Mouse (Mus musculus) heart, postnatal 36 days (tissue): ENCODE measurements around the gene Fbxw7. TPM values are rescaled to one million over a fixed set of nuclear protein-coding genes. Genes with fewer than 3 reads are reported as not detected.

ENCODE experiments used
- DNase-seq, 2 experiments: peaks; one replicate each; pipeline ENCODE4 v3.0.0; 2021 to 2022
- intact Hi-C: fragments of 180-260 bp; cut with DNase I; formaldehyde crosslinking; loops from one replicate; pipeline ENCODE4 v1.15.1; 2025
- total RNA-seq, 2 experiments: library from RNA; stranded (reverse); gene quantifications; 2 replicates each; pipeline ENCODE4 v1.2.3; 2021

Fbxw7 gene
- total RNA-seq, 2 experiments from 2014 or later: 35.3 to 45.3 TPM

- no peak for DNase-seq
- intact Hi-C loops: no loop called here
These were observed 61.1 kb downstream of the Fbxw7 start for GRCm38 (mm10) chr3:84876211-84876610.

- DNase-seq: peak; percentile 23 to 28
- intact Hi-C loops: no loop called here
These were observed 68.9 kb downstream of the Fbxw7 start for GRCm38 (mm10) chr3:84883817-84884483.

- intact Hi-C loops: loop anchor here (5.0 kb wide), 3 partner anchors 47 to 272 kb away; no protein-coding TSS in a partner anchor
- no peak for DNase-seq
These were observed 74.6 kb downstream of the Fbxw7 start for GRCm38 (mm10) chr3:84889648-84890047.

GRCm38 (mm10) chr3:84890983-84891382 lies 75.9 kb downstream of the Fbxw7 start:
- intact Hi-C loops: loop anchor here (5.0 kb wide), 1 partner anchor 274 kb away; no protein-coding TSS in a partner anchor
- peak in 1 of 2 experiments; percentile 16 for DNase-seq

GRCm38 (mm10) chr3:84897952-84898351 lies 82.9 kb downstream of the Fbxw7 start:
- intact Hi-C loops: no loop called here
- DNase-seq: no peak

- peak in 1 of 2 experiments; percentile 16 for DNase-seq
- intact Hi-C loops: loop anchor here (2.0 to 10.0 kb wide), 3 partner anchors 214 to 562 kb away; no protein-coding TSS in a partner anchor
These were observed 91.5 kb downstream of the Fbxw7 start for GRCm38 (mm10) chr3:84906528-84906927.

GRCm38 (mm10) chr3:84914284-84914683 lies 99.2 kb downstream of the Fbxw7 start:
- no peak for DNase-seq
- intact Hi-C loops: loop anchor here (5.0 kb wide), 1 partner anchor 1213 kb away; no protein-coding TSS in a partner anchor

DNA sequence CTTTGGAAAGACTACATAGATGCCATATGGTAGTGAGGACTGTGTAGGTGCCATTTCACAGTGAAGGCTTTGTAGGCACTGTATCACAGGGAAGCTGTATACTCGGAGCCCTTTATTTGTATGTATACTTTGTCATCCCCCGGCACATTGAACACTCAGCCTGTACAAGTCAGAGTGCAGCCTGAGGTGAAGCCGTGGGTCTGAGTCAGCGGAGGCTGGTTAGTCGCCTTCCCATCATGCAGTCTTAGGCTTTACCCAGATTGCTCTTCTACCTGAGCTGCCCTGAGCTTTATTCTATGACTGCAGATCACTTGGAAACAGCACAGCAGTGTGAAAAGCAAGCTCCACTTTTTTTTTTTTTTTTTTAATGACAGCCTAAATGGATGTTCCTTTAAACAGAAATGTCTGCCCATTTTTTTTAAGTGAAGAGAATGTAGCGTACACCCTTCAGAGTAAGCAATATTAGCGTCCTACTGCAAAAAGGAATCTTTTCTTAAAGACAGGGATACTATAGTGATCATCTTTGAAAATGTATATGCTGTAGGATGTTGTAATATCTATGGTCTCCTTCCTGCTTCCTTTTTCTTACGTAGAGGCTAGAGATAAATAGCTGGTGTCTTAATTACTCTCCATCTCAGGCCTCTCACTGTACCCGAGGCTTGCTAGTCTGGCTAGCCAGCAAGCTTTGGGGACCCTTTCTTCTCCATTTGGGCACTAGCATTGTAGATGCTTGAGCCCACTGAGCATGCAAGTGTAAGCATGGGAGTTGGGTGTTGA lies 103.0 kb downstream of the Fbxw7 start:
- no peak for DNase-seq
- intact Hi-C loops: no loop called here

- intact Hi-C loops: loop anchor here (5.0 kb wide), 2 partner anchors 360 to 1000 kb away; no protein-coding TSS in a partner anchor
- DNase-seq: peak in 1 of 2 experiments; percentile 27
These were observed 106.8 kb downstream of the Fbxw7 start for GRCm38 (mm10) chr3:84921704-84922420.

- DNase-seq: no peak
- intact Hi-C loops: loop anchor here (5.0 kb wide), 2 partner anchors 359 to 999 kb away; no protein-coding TSS in a partner anchor
These were observed 108.2 kb downstream of the Fbxw7 start for GRCm38 (mm10) chr3:84923256-84923655.

GRCm38 (mm10) chr3:84923670-84924069 lies 108.6 kb downstream of the Fbxw7 start:
- no peak for DNase-seq
- intact Hi-C loops: loop anchor here (2.0 to 5.0 kb wide), 3 partner anchors 359 to 999 kb away; no protein-coding TSS in a partner anchor

- intact Hi-C loops: loop anchor here (2.0 to 5.0 kb wide), 3 partner anchors 412 to 648 kb away; no protein-coding TSS in a partner anchor
- DNase-seq: peak in 1 of 2 experiments; percentile 33
These were observed 110.2 kb downstream of the Fbxw7 start for GRCm38 (mm10) chr3:84925229-84925628.

GRCm38 (mm10) chr3:84926140-84926539 lies 111.1 kb downstream of the Fbxw7 start:
- peak in 1 of 2 experiments; percentile 19 for DNase-seq
- intact Hi-C loops: loop anchor here (5.0 kb wide), 2 partner anchors 411 to 441 kb away; no protein-coding TSS in a partner anchor

DNA sequence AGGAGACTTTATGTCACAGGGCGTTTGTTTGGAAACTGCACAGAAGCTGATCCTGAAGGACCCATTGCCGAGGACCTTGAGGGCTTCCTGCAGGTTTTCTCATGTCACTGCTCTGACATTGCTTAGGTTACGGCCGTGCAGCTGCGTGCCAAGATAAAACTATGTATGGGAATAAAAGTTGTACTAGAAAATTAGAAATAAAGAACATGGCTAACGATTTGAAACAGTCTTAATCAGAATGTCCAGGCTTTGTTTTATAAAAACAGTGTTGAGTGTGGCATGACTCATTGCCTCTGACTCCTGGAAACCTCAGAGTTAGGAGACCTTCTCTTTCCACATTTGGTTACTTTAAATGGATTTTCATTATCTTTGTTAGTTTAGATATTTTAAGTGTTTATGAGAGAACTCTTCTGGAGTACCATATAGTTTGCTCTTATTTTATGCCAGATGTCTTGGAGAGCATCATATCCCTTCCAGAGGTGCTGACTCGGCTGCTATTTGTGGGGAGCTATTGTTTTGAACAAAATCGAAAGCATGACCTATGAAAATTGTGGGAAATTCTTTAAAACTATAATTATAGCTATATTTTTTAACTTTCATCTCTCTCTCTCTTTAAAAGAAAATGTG lies 112.2 kb downstream of the Fbxw7 start:
- no peak for DNase-seq
- intact Hi-C loops: loop anchor here (5.0 kb wide), 2 partner anchors 410 to 440 kb away; no protein-coding TSS in a partner anchor

DNA sequence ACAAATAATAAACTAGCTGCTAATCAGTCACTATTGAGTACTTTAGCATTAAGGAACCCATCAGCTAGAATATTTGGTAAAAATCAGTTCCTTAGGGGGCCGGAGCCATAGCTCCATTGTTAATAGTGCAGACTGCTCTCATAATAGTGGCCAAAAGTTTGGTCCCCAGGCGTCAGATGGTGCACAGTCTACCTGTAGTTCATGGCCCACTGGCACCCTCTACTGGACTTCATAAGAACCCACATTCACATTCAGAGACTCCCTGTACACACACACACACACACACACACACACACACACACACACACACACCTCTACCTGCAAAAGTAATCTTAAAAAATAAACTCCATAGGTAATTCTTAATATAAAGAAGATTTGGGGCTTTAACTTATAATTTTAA lies 112.8 kb downstream of the Fbxw7 start:
- intact Hi-C loops: loop anchor here (2.0 to 5.0 kb wide), 3 partner anchors 409 to 591 kb away; no protein-coding TSS in a partner anchor
- DNase-seq: no peak

DNA sequence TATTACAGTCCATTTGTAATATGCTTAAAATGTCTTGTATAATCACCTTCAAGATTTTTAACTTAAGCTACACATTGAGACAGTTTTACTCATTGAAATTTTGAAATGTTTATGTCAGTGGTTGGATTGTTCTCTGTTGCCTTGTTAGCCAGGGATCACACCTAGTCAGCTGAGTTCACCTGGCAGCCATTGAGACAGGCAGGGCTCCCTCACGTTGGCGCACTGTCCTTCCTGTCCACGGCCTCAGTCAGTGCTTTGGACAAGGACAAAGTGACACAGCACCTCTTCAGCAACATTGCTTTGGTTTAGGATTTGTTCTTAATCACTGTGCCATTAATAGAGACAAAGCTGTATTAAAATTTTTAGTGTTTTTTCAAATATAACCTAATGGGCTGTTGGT lies 114.1 kb downstream of the Fbxw7 start:
- intact Hi-C loops: loop anchor here (2.0 to 5.0 kb wide), 3 partner anchors 408 to 590 kb away; no protein-coding TSS in a partner anchor
- peak; percentile 26 to 43 for DNase-seq

DNA sequence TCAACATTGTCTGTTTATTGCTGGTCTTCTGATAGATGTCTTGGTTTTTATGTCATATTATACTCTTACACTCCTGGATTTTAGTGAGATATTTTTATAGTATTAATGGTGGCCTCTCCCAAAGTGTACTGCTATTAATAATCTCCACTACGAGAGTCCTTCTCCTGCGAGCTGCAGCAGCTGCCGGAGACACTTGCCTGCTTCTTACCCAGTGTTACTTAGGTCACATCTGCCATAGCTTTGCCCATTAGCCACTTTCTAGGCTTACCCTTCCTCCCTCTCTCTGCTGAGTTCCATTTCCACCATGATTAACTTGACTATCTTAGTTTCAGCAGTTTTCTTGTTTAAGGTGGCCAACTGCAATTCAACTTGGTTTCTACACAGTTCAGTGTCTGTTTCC lies 115.6 kb downstream of the Fbxw7 start:
- DNase-seq: no peak
- intact Hi-C loops: loop anchor here (10.0 kb wide), 1 partner anchor 184 kb away; no protein-coding TSS in a partner anchor

DNA sequence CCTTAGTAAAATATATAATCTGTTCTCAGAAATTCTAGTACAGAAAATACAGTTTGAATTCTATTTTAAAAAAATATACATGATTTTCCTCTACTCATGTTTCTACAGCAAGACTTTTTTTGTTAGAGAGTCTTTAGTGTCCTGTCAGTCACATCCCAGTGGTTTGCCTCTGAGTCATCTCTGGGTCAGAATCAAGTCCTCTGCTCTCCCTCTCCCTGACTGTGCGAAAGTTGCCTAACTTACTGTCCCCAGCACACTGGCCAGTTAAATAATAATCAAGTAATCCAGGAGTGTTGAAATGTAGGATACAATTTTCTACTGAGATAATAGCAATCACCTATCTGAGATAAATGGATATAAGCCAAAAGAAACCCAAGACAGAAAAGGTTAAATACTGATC lies 120.7 kb downstream of the Fbxw7 start:
- no peak for DNase-seq
- intact Hi-C loops: loop anchor here (5.0 to 10.0 kb wide), 2 partner anchors 179 to 337 kb away; no protein-coding TSS in a partner anchor

DNA sequence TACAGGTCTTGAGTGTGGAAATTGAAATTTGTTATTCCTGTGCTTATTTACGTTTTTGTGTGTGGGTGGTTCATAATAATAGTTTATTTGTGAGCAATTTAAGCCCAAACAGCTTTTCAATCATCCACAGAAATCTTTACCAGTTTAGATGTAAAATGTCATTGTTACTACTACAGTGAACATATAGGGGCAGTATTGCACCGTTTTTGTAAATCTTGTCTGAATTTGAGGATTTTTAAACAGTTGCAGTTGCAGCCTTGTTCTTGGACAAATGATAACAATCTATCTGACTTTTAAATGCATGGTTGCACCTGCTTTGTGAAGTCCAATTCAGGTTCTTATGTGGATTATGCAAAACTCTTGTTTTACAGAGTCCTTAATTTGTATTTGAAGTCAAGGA lies 121.2 kb downstream of the Fbxw7 start:
- intact Hi-C loops: loop anchor here (5.0 to 10.0 kb wide), 2 partner anchors 179 to 336 kb away; no protein-coding TSS in a partner anchor
- no peak for DNase-seq
